Mouse (Mus musculus): ENCODE measurements around the gene Nckap1. TPM values are rescaled to one million over a fixed set of nuclear protein-coding genes. Genes with fewer than 3 reads are reported as not detected.

Nckap1 gene
- polyA plus RNA-seq, 1 experiment: 0.08 TPM

DNA sequence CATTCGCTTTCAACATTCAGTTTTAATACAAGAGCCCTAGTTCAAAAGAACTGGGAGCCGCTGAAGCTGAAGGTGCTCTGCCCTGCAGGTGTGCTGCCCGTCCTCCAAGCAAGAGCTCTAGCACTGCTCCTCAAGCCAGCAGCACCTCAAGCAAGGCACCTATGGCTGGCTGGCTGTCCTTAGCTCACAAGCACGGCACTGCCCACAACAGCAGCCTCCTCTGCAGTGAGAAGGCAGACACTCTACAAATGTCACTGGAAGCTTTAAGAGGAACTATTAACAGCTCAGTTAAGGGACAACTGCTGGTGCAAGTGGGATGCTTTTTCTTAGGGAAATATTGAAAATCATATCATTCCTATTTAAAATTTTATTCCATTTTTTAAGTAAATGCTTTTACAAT is 10.5 kb downstream of the Nckap1 start:
- TF ChIP-seq TAL1 (IDR thresholded peaks at IDR 0.05; ENCODE audit: low read length): no peak
- TF ChIP-seq GATA1 (IDR thresholded peaks at IDR 0.05; ENCODE audit: low read length): no peak
- H3K27me3 ChIP-seq (ENCODE audit: control insufficient read depth): no peaks in the 10 kb centered on the region
- no peaks in the 10 kb centered on the region for H3K9me3 ChIP-seq (ENCODE audit: control insufficient read depth, low read length)
- H3K4me1 ChIP-seq (ENCODE audit: control insufficient read depth): peaks cover 2% of the 10 kb centered on the region; the same call in 1 of the 2 replicates
- peaks cover 7% of the 10 kb centered on the region for H3K36me3 ChIP-seq (ENCODE audit: control insufficient read depth)
- H3K4me3 ChIP-seq (replicated peaks): no peak overlapping the region

DNA sequence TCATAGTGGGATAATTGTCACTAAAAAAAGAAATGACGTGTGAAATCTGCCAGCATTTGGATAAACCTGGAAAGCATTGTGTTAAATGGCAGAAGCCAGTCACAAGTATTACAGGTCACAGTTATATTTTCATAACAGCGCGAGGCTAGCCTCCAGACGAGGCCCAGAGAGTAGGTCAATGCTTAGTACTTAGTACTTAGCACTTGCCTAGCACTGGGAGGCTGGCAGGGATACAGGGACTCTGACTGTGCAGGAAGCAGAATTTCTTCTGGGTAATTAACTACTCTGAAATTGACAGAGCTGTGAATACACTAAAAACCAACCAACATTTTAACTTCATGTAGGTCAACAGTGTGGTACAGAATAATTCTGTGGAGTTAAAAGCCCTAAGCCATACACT is 13.8 kb downstream of the Nckap1 start:
- TF ChIP-seq TAL1 (IDR thresholded peaks at IDR 0.05; ENCODE audit: low read length) (no peak), GATA1 (IDR thresholded peaks at IDR 0.05; ENCODE audit: low read length) (no peak)
- Histone ChIP-seq H3K36me3 (ENCODE audit: control insufficient read depth) (peaks cover 7% of the 10 kb centered on the region), H3K9me3 (ENCODE audit: control insufficient read depth, low read length) (no peaks in the 10 kb centered on the region), H3K27me3 (ENCODE audit: control insufficient read depth) (no peaks in the 10 kb centered on the region), H3K4me3 (replicated peaks) (no peak overlapping the region), H3K4me1 (ENCODE audit: control insufficient read depth) (no peaks in the 10 kb centered on the region; the same call in 1 of the 2 replicates)

DNA sequence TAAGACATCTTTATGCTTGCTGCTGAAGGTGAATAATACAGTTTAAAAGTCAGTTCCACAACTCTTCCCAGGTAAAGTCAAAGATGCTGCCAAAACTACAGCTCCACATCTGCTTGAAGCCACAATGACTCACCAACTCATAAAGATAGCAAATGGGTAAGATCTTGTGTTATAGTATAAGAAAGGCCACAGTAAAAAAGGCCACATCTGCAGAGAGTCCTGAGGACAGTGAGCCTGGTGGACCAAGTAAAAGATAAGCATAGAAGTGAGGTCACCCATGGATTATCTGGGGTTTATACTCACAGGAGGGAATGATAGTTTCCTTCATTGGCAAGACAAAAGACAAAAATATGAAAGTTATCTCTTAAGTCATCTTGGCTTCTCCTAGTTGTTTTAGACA is 18.9 kb downstream of the Nckap1 start:
- no peaks in the 10 kb centered on the region for H3K27me3 ChIP-seq (ENCODE audit: control insufficient read depth)
- TF ChIP-seq GATA1 (IDR thresholded peaks at IDR 0.05; ENCODE audit: low read length) (no peak), TAL1 (IDR thresholded peaks at IDR 0.05; ENCODE audit: low read length) (no peak)
- no peaks in the 10 kb centered on the region for H3K9me3 ChIP-seq (ENCODE audit: control insufficient read depth, low read length)
- H3K36me3 ChIP-seq (ENCODE audit: control insufficient read depth): peaks cover 7% of the 10 kb centered on the region
- H3K4me1 ChIP-seq (ENCODE audit: control insufficient read depth): no peaks in the 10 kb centered on the region; the same call in 1 of the 2 replicates
- no peak overlapping the region for H3K4me3 ChIP-seq (replicated peaks)

DNA sequence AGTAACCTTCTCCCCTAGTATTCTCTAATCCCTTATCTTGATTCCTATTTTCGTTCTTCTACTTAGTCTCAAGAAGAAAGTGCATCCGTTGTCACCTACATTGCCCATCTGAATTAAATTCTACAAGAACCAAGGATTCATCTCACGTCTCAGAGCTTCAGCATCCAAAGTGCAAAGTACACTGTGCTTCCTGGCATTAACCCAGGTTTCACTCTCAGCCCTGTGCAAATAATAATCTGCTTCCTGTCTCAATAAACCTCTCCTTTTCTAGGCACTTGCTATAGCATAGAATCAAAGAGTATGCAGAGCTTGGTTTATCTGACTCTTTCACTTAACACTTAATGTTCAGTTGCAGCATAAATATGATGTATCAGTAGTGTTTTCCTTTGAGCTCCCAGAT is 19.7 kb downstream of the Nckap1 start:
- no peaks in the 10 kb centered on the region for H3K27me3 ChIP-seq (ENCODE audit: control insufficient read depth)
- H3K9me3 ChIP-seq (ENCODE audit: control insufficient read depth, low read length): no peaks in the 10 kb centered on the region
- H3K4me3 ChIP-seq (replicated peaks): no peak overlapping the region
- no peaks in the 10 kb centered on the region; the same call in 1 of the 2 replicates for H3K4me1 ChIP-seq (ENCODE audit: control insufficient read depth)
- TF ChIP-seq TAL1 (IDR thresholded peaks at IDR 0.05; ENCODE audit: low read length): no peak
- no peak for TF ChIP-seq GATA1 (IDR thresholded peaks at IDR 0.05; ENCODE audit: low read length)
- peaks cover 7% of the 10 kb centered on the region for H3K36me3 ChIP-seq (ENCODE audit: control insufficient read depth)

DNA sequence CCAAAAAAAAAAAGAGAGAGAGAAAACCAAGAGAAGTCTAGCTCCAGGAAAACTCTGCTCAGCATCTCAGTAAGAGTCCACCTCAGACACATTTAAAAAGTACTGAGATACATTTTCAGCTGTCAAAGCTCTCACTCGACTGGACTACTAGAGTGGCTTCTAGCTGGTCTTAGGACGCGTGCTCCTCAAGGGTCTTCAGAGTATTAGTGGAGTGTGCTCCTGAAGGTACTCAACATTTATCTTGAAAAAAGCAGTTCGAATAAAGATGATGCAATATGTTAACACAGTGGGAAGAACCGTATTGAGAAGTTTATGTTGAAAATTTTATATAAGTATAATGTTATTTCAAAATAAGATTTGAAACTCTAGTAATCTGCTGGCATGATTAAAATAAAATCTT is 20.4 kb downstream of the Nckap1 start:
- Histone ChIP-seq H3K27me3 (ENCODE audit: control insufficient read depth) (no peaks in the 10 kb centered on the region), H3K4me3 (replicated peaks) (no peak overlapping the region), H3K4me1 (ENCODE audit: control insufficient read depth) (no peaks in the 10 kb centered on the region; the same call in 1 of the 2 replicates), H3K9me3 (ENCODE audit: control insufficient read depth, low read length) (no peaks in the 10 kb centered on the region), H3K36me3 (ENCODE audit: control insufficient read depth) (peaks cover 7% of the 10 kb centered on the region)
- TF ChIP-seq TAL1 (IDR thresholded peaks at IDR 0.05; ENCODE audit: low read length): no peak
- no peak for TF ChIP-seq GATA1 (IDR thresholded peaks at IDR 0.05; ENCODE audit: low read length)

DNA sequence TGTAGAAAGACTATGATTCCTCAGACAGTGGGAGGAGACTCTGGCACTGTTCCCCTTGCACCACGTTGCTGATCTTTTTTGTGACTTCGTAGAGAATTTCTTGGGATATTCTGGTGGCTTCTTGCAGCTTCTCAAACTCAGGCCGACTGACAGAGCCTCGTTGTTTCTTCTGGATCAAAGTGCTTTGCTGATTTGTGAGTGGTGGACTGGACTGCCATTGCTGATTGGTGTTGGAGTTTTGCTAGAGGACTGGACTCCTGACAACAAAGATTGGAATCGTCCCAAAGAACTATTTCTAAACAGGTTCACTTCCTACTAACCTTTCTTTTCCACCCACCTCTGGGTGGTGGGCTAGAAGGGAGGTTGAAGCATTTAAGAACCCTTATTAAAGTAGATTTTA is 21.5 kb downstream of the Nckap1 start:
- Histone ChIP-seq H3K27me3 (ENCODE audit: control insufficient read depth) (no peaks in the 10 kb centered on the region), H3K36me3 (ENCODE audit: control insufficient read depth) (peaks cover 7% of the 10 kb centered on the region), H3K4me1 (ENCODE audit: control insufficient read depth) (no peaks in the 10 kb centered on the region; the same call in 1 of the 2 replicates), H3K9me3 (ENCODE audit: control insufficient read depth, low read length) (no peaks in the 10 kb centered on the region), H3K4me3 (replicated peaks) (no peak overlapping the region)
- TF ChIP-seq TAL1 (IDR thresholded peaks at IDR 0.05; ENCODE audit: low read length) (no peak), GATA1 (IDR thresholded peaks at IDR 0.05; ENCODE audit: low read length) (no peak)

DNA sequence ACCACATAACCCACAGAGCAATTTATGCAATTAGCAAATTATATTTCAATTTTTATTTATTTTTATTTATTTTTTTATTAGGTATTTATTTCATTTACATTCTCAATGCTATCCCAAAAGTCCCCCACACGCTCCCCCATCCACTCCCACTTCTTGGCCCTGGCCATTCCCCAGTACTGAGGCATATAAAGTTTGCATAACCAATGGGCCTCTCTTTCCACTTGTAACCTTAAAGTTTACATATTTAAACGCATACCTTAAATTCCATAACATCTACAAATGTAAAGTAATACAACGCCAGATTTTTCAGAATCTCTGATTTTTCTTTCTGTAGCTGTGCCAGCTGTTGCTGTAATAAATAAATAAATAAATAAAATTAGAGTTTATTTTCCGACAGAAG is 26.7 kb downstream of the Nckap1 start:
- Histone ChIP-seq H3K4me3 (replicated peaks) (no peak overlapping the region), H3K9me3 (ENCODE audit: control insufficient read depth, low read length) (no peaks in the 10 kb centered on the region), H3K27me3 (ENCODE audit: control insufficient read depth) (no peaks in the 10 kb centered on the region), H3K36me3 (ENCODE audit: control insufficient read depth) (peaks cover 40% of the 10 kb centered on the region), H3K4me1 (ENCODE audit: control insufficient read depth) (no peaks in the 10 kb centered on the region)
- no peak for TF ChIP-seq GATA1 (IDR thresholded peaks at IDR 0.05; ENCODE audit: low read length)
- TF ChIP-seq TAL1 (IDR thresholded peaks at IDR 0.05; ENCODE audit: low read length): no peak

DNA sequence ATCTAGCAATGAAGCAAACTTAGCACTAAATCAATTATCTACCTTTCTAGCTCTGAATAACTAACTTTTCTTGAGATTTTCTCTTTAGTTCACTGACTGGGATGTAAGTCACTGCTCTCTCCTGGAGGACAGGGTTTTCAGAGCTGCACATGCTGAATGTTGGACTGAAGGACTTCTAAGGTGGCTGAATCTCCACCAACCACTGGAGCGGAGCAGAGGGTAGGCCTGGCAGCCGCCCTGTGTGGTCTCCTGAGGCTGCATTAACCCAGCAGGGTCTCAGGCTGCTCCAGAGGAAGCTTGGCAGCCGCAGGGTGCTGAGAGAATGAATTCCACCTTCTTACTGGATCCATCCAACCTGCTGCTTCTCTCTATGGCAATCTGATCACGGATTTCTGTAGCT is 31.5 kb downstream of the Nckap1 start:
- H3K4me1 ChIP-seq (ENCODE audit: control insufficient read depth): no peaks in the 10 kb centered on the region
- TF ChIP-seq TAL1 (IDR thresholded peaks at IDR 0.05; ENCODE audit: low read length) (no peak), GATA1 (IDR thresholded peaks at IDR 0.05; ENCODE audit: low read length) (no peak)
- no peaks in the 10 kb centered on the region for H3K27me3 ChIP-seq (ENCODE audit: control insufficient read depth)
- H3K36me3 ChIP-seq (ENCODE audit: control insufficient read depth): peaks cover 61% of the 10 kb centered on the region
- no peaks in the 10 kb centered on the region for H3K9me3 ChIP-seq (ENCODE audit: control insufficient read depth, low read length)
- H3K4me3 ChIP-seq (replicated peaks): no peak overlapping the region

DNA sequence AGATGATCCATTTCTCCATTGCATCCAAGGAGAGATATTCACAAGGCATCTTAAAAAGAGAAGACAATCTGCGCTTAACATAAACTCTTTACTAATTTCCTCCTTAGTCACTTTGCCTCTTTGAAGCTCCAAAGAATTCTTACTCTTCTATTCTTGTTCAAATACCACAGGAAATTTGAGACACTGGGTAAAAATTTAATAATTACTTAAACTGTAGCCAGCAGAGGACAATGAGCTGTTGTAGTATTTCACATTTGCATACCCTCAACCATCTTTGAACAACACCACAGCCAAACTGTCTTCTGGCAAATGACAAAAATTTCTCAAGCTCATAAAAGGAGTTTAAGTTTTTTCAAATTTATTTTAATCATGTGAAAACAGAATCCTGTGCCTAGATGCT is 33.3 kb downstream of the Nckap1 start:
- Histone ChIP-seq H3K27me3 (ENCODE audit: control insufficient read depth) (no peaks in the 10 kb centered on the region), H3K4me3 (replicated peaks) (no peak overlapping the region), H3K36me3 (ENCODE audit: control insufficient read depth) (peaks cover 69% of the 10 kb centered on the region), H3K4me1 (ENCODE audit: control insufficient read depth) (no peaks in the 10 kb centered on the region), H3K9me3 (ENCODE audit: control insufficient read depth, low read length) (no peaks in the 10 kb centered on the region)
- TF ChIP-seq TAL1 (IDR thresholded peaks at IDR 0.05; ENCODE audit: low read length) (no peak), GATA1 (IDR thresholded peaks at IDR 0.05; ENCODE audit: low read length) (no peak)

DNA sequence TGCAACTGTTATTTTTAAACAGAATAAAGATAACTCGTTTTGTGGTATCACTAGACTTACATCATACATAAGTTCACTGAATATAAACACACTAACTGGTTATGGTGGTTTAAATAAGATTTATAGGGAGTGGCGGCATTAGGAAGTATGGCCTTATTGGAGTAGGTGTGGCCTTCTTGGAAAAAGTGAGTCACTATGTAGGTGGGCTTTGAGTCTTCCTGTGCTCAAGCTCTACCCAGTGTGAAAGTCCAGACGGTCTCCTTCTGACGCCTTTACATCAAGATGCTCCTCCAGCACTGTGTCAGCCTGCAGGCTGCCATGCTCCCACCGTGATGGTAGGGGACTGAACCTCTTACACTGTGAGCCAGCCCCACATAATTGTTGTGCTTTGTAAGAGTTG is 38.4 kb downstream of the Nckap1 start:
- TF ChIP-seq TAL1 (IDR thresholded peaks at IDR 0.05; ENCODE audit: low read length): no peak
- no peak for TF ChIP-seq GATA1 (IDR thresholded peaks at IDR 0.05; ENCODE audit: low read length)
- Histone ChIP-seq H3K36me3 (ENCODE audit: control insufficient read depth) (peaks cover 51% of the 10 kb centered on the region), H3K4me3 (replicated peaks) (no peak overlapping the region), H3K9me3 (ENCODE audit: control insufficient read depth, low read length) (no peaks in the 10 kb centered on the region), H3K4me1 (ENCODE audit: control insufficient read depth) (no peaks in the 10 kb centered on the region), H3K27me3 (ENCODE audit: control insufficient read depth) (no peaks in the 10 kb centered on the region)
